Mouse (Mus musculus) bone marrow, adult 2 months (tissue): ENCODE results near the gene Mrpl23. TPM values are rescaled to one million over a fixed set of nuclear protein-coding genes. Genes with fewer than 3 reads are reported as not detected.
A peak's percentile ranks its signal among the peaks of the same experiment; 100 is the strongest.

Experiments used
- H3K27ac ChIP-seq: fragments of 200-500 bp; 2 replicates; pipeline ENCODE4 v1.5.1; 2012; ENCODE audit warnings: low read depth, mild to moderate bottlenecking, control low read depth, inconsistent platforms, low read length; ENCODE audit not compliant: control insufficient read depth, poor library complexity, insufficient read depth
- H3K4me1 ChIP-seq: fragments of 200-500 bp; 2 replicates; pipeline ENCODE4 v1.6.1; 2011; ENCODE audit warnings: low read length; ENCODE audit not compliant: control insufficient read depth, insufficient read depth
- H3K4me3 ChIP-seq: fragments of 200-500 bp; replicated peaks from 2 replicates; pipeline ENCODE3; 2011; ENCODE audit warnings: mild to moderate bottlenecking, low read depth, low read length, control low read depth; ENCODE audit not compliant: control insufficient read depth
- CTCF ChIP-seq: fragments of 200-500 bp; IDR thresholded peaks from 2 replicates; pipeline ENCODE4 v1.5.1; 2011; ENCODE audit warnings: low read length, control low read depth; ENCODE audit not compliant: control insufficient read depth, insufficient read depth
- POLR2A ChIP-seq: fragments of 200-500 bp; IDR thresholded peaks from 2 replicates; pipeline ENCODE4 v1.6.1; 2011; ENCODE audit warnings: low read depth, mild to moderate bottlenecking, control low read depth, low read length, borderline replicate concordance; ENCODE audit not compliant: control insufficient read depth
- WGBS: fragments of 180-500 bp; shearing (Covaris S2); methylation state at CpG from one replicate; pipeline ENCODE4 v1.1.7; 2018; 5-methylcytosine and 5-hydroxymethylcytosine counted together
- polyA plus RNA-seq: library from polyadenylated mRNA; stranded (reverse); fragments of >200 nt; gene quantifications from 2 replicates; pipeline ENCODE4 v1.2.4, GENCODE M21; 2011; ENCODE audit warnings: low replicate concordance; ENCODE audit not compliant: missing spikeins, insufficient read depth, insufficient read length

Gene Mrpl23
- 0.40 and 0.86 TPM in 2 replicates for polyA plus RNA-seq

GRCm38 (mm10) chr7:142532671-142533058 lies at the start of gene Mrpl23:
Gene Mrpl23, plus strand, starts transcription at chr7:142532686.
- whole genome bisulfite sequencing, result 5% methylated on average over 13 of the region's 17 CpGs
- H3K4me1 ChIP-seq, result peaks cover 3% of the 10 kb centered on the region
- no peak for TF ChIP-seq CTCF
- TF ChIP-seq POLR2A, result no peak
- peak within 1 kb of the TSS; percentile 83 for H3K4me3 ChIP-seq
- peak within 1 kb of the TSS; percentile 54 for H3K27ac ChIP-seq

DNA sequence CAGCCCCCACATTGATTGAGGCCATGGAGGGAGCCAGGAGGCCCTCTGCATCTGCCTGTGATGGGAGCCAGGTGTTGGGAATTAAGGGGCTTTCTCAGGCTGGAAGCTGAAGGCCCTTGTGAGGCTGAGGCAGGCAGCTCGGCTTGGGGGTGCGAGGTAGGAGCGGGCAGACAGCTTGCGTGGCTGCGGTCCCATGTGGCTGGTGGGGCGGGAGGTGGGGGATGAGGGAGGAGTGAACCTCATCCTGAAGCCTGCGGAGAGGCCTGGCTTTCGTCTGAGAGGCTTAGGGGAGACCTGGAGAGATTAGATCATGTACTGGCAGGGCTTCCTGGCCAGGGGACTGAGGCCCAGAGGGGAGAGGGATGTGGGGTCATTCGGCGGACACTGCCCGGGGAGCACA lies 49.4 kb upstream of the Mrpl23 start:
- 83% methylated on average over 11 of the region's 11 CpGs for WGBS
- TF ChIP-seq CTCF (no peak), POLR2A (no peak)
- no peak overlapping the region for H3K4me3 ChIP-seq
- no peak overlapping the region; the same call in 1 of the 2 replicates for H3K27ac ChIP-seq
- no peaks in the 10 kb centered on the region for H3K4me1 ChIP-seq

DNA sequence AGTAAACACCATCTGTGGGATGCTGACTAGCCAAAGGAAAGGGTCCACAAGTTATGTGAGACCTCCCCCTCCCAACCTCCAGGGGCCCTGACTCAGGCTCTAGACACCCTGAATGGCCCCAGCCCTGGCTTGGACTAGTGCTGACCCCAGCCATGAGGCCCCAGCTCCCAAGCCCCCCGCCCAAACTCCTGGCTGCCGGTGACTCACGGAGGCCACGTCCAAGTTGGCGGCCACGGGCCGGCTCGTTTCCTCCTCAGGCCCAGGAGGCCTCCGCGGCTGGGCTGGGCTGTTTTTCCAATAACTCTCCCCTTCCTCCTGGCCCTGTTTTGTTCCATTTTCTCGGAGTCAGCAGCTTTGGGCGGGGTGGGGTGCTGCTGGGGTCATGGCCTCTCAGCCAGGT lies 47.7 kb upstream of the Mrpl23 start:
- TF ChIP-seq POLR2A (no peak), CTCF (no peak)
- Histone ChIP-seq H3K4me1 (no peaks in the 10 kb centered on the region), H3K4me3 (no peak overlapping the region), H3K27ac (no peak overlapping the region)
- 84% methylated on average over 12 of the region's 12 CpGs for WGBS

GRCm38 (mm10) chr7:142486751-142487162 lies 45.7 kb upstream of the Mrpl23 start:
- WGBS, result 80% methylated on average over 8 of the region's 8 CpGs
- H3K27ac ChIP-seq, result no peak overlapping the region
- H3K4me1 ChIP-seq, result no peaks in the 10 kb centered on the region
- TF ChIP-seq CTCF (no peak), POLR2A (no peak)
- H3K4me3 ChIP-seq, result no peak overlapping the region

GRCm38 (mm10) chr7:142487341-142487859 lies 45.1 kb upstream of the Mrpl23 start:
- TF ChIP-seq CTCF (no peak), POLR2A (no peak)
- 76% methylated on average over 9 of the region's 9 CpGs for WGBS
- no peak overlapping the region for H3K27ac ChIP-seq

GRCm38 (mm10) chr7:142488053-142488452 lies 44.4 kb upstream of the Mrpl23 start:
- H3K4me3 ChIP-seq, result no peak overlapping the region
- H3K4me1 ChIP-seq, result no peaks in the 10 kb centered on the region
- WGBS, result 69% methylated on average over 3 of the region's 3 CpGs
- no peak for TF ChIP-seq CTCF
- TF ChIP-seq POLR2A, result no peak
- no peak overlapping the region for H3K27ac ChIP-seq

More at GRCm38 (mm10) chr7:142487341-142487859, 45.1 kb upstream of the Mrpl23 start:
- no peak overlapping the region for H3K4me3 ChIP-seq
- H3K4me1 ChIP-seq, result no peaks in the 10 kb centered on the region

DNA sequence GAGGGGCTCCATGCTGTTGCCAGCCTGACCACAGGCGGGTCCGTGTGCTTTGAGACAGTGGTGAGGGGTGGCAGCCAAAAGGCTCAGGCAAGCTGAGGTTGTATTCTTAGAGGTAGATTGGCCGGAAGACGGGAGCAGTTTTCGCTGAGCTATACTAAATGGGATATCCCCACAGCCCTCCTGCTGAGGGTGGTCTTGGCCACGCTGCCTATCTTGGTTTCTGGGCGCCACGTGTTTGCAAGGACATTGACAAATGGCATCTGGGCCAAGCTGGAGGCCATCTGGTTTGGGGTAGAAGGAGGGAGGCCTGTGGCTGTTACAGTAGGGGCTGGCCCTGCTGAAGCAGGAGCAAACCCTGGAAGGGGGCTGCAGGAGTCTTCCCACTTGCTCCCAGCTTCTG lies 39.0 kb upstream of the Mrpl23 start:
- Histone ChIP-seq H3K4me1 (no peaks in the 10 kb centered on the region), H3K4me3 (no peak overlapping the region), H3K27ac (no peak overlapping the region)
- TF ChIP-seq POLR2A (no peak), CTCF (no peak)
- WGBS, result 89% methylated on average over 8 of the region's 8 CpGs

GRCm38 (mm10) chr7:142496158-142496557 lies 36.3 kb upstream of the Mrpl23 start:
- H3K27ac ChIP-seq, result no peak overlapping the region
- H3K4me1 ChIP-seq, result no peaks in the 10 kb centered on the region
- H3K4me3 ChIP-seq, result no peak overlapping the region
- 64% methylated on average over 3 of the region's 3 CpGs for WGBS
- TF ChIP-seq POLR2A (no peak), CTCF (no peak)

GRCm38 (mm10) chr7:142496800-142497199 lies 35.7 kb upstream of the Mrpl23 start:
- TF ChIP-seq POLR2A (no peak), CTCF (peak; percentile 61; the same call in 1 of the 2 replicates)
- no peak overlapping the region for H3K27ac ChIP-seq
- WGBS, result 74% methylated on average over 5 of the region's 5 CpGs

More at GRCm38 (mm10) chr7:142496800-142497199, 35.7 kb upstream of the Mrpl23 start:
- Histone ChIP-seq H3K4me3 (no peak overlapping the region), H3K4me1 (no peaks in the 10 kb centered on the region)
